8 mouse cellular contexts compared by ENCODE assay signal in genomic region chr2:49618829-49619718, GRCm38 (mm10). TPM values are rescaled to one million over a fixed set of nuclear protein-coding genes. Genes with fewer than 3 reads are reported as not detected.
DNase-seq lines count a peak whose midpoint lies in the region; ATAC-seq and TF ChIP-seq lines count a peak whose summit lies in the region.

Gene Kif5c (plus strand): TSS chr2:49619298.

- H3K4me2 ChIP-seq in forebrain, embryonic 16.5 days (ENCODE audit: low read length), result peak within 1 kb of the TSS; percentile 57
- peak within 1 kb of the TSS; percentile 67 for H3K4me2 ChIP-seq in liver, embryonic 15.5 days
- H3K4me2 ChIP-seq in neural tube, embryonic 12.5 days (replicated peaks), result peak within 1 kb of the TSS; percentile 66
- peak within 1 kb of the TSS; percentile 96 for H3K4me2 ChIP-seq in stomach, embryonic 16.5 days (ENCODE audit: low read depth, low read length)

- peaks cover 20% of the 10 kb centered on the region for H3K4me1 ChIP-seq in E14TG2a.4 (replicated peaks; ENCODE audit: low read depth, low read length)
- H3K4me1 ChIP-seq in forebrain, embryonic 16.5 days (replicated peaks; ENCODE audit: control insufficient read depth, insufficient read depth, low read length), result peaks cover 16% of the 10 kb centered on the region
- H3K4me1 ChIP-seq in liver, embryonic 15.5 days (replicated peaks), result peaks cover 9% of the 10 kb centered on the region
- peaks cover 12% of the 10 kb centered on the region; the same call in 1 of the 2 replicates for H3K4me1 ChIP-seq in neural tube, embryonic 12.5 days
- H3K4me1 ChIP-seq in stomach, embryonic 16.5 days (ENCODE audit: control insufficient read depth, insufficient read depth, low read length), result peaks cover 3% of the 10 kb centered on the region; the same call in 1 of the 2 replicates

- TF ChIP-seq CTCF in E14TG2a.4 (conservative IDR thresholded peaks at IDR 0.05; ENCODE audit: low read length), result no peak

- peak; percentile 98 to 99 for DNase-seq in cerebellum, adult 18-20 months
- DNase-seq in heart, postnatal 25 days (ENCODE audit: low spot score), result peak; percentile 52
- peak; percentile 29 for DNase-seq in large intestine, adult 2 months (ENCODE audit: low read depth, low spot score)

- peak; percentile 98 for ATAC-seq in forebrain, embryonic 16.5 days
- ATAC-seq in liver, embryonic 15.5 days (ENCODE audit: insufficient read depth), result no peak; the same call in 1 of the 2 replicates
- ATAC-seq in neural tube, embryonic 12.5 days (ENCODE audit: low FRiP score, low read depth), result peak; percentile 97
- peak; percentile 95 for ATAC-seq in stomach, embryonic 16.5 days (ENCODE audit: insufficient read depth, low FRiP score)

- H3K9ac ChIP-seq in forebrain, embryonic 16.5 days (replicated peaks; ENCODE audit: low read depth, low read length), result peak within 1 kb of the TSS; percentile 99
- no peak within 1 kb of the TSS for H3K9ac ChIP-seq in liver, embryonic 15.5 days
- peak within 1 kb of the TSS; percentile 88 for H3K9ac ChIP-seq in neural tube, embryonic 12.5 days
- peak within 1 kb of the TSS; percentile 59 for H3K9ac ChIP-seq in stomach, embryonic 16.5 days (ENCODE audit: low read length)

- H3K9me3 ChIP-seq in E14TG2a.4 (ENCODE audit: low read length), result no peaks in the 10 kb centered on the region
- no peaks in the 10 kb centered on the region for H3K9me3 ChIP-seq in forebrain, embryonic 16.5 days (ENCODE audit: control insufficient read depth, low read length)
- H3K9me3 ChIP-seq in liver, embryonic 15.5 days (replicated peaks), result no peaks in the 10 kb centered on the region
- no peaks in the 10 kb centered on the region for H3K9me3 ChIP-seq in neural tube, embryonic 12.5 days
- H3K9me3 ChIP-seq in stomach, embryonic 16.5 days (replicated peaks; ENCODE audit: control insufficient read depth, low read length), result no peaks in the 10 kb centered on the region

- H3K27ac ChIP-seq in forebrain, embryonic 16.5 days (ENCODE audit: low read length), result peak within 1 kb of the TSS; percentile 92
- H3K27ac ChIP-seq in liver, embryonic 15.5 days (replicated peaks), result no peak within 1 kb of the TSS
- peak within 1 kb of the TSS; percentile 67 for H3K27ac ChIP-seq in neural tube, embryonic 12.5 days
- no peak within 1 kb of the TSS for H3K27ac ChIP-seq in stomach, embryonic 16.5 days (ENCODE audit: low read length)

- intact Hi-C loops in heart, postnatal 25 days (cut with DNase I), result no loop called here

- peak within 1 kb of the TSS; percentile 97 for H3K4me3 ChIP-seq in E14TG2a.4 (replicated peaks; ENCODE audit: low read length)
- peak within 1 kb of the TSS; percentile 98 for H3K4me3 ChIP-seq in forebrain, embryonic 16.5 days (replicated peaks; ENCODE audit: low read length)
- H3K4me3 ChIP-seq in liver, embryonic 15.5 days (replicated peaks), result peak within 1 kb of the TSS; percentile 48
- peak within 1 kb of the TSS; percentile 87 for H3K4me3 ChIP-seq in neural tube, embryonic 12.5 days
- H3K4me3 ChIP-seq in stomach, embryonic 16.5 days (replicated peaks; ENCODE audit: low read length), result peak within 1 kb of the TSS; percentile 58

- no peaks in the 10 kb centered on the region for H3K36me3 ChIP-seq in E14TG2a.4 (ENCODE audit: insufficient read depth, low read length)
- peaks cover 5% of the 10 kb centered on the region; the same call in 1 of the 2 replicates for H3K36me3 ChIP-seq in forebrain, embryonic 16.5 days (ENCODE audit: control insufficient read depth, insufficient read depth)
- H3K36me3 ChIP-seq in liver, embryonic 15.5 days (replicated peaks), result no peaks in the 10 kb centered on the region
- H3K36me3 ChIP-seq in neural tube, embryonic 12.5 days, result peaks cover 9% of the 10 kb centered on the region
- no peaks in the 10 kb centered on the region for H3K36me3 ChIP-seq in stomach, embryonic 16.5 days (ENCODE audit: control insufficient read depth, insufficient read depth, low read length)

- H3K27me3 ChIP-seq in E14TG2a.4 (ENCODE audit: insufficient read depth, low read length), result peaks cover 23% of the 10 kb centered on the region
- H3K27me3 ChIP-seq in forebrain, embryonic 16.5 days (replicated peaks; ENCODE audit: control insufficient read depth, insufficient read depth, low read length), result no peaks in the 10 kb centered on the region
- peaks cover 39% of the 10 kb centered on the region for H3K27me3 ChIP-seq in liver, embryonic 15.5 days
- H3K27me3 ChIP-seq in neural tube, embryonic 12.5 days (replicated peaks), result no peaks in the 10 kb centered on the region
- peaks cover 14% of the 10 kb centered on the region for H3K27me3 ChIP-seq in stomach, embryonic 16.5 days (ENCODE audit: control insufficient read depth, insufficient read depth, low read length)

- 5% methylated on average over 54 of the region's 54 CpGs for WGBS in forebrain, embryonic 16.5 days
- 5% methylated on average over 54 of the region's 54 CpGs for WGBS in large intestine, adult 2 months
- 4% methylated on average over 54 of the region's 54 CpGs for WGBS in liver, embryonic 15.5 days (ENCODE audit: insufficient replicate concordance)
- WGBS in neural tube, embryonic 12.5 days, result 6% methylated on average over 54 of the region's 54 CpGs
- 6% methylated on average over 54 of the region's 54 CpGs for WGBS in stomach, embryonic 16.5 days

RNA-seq across cellular contexts. Expression of gene Kif5c, which starts in this region (rescaled TPM):
- polyA plus RNA-seq in forebrain, embryonic 16.5 days (2015; fragmentation: Nextera tagmentation; extraction: Ambion mirVana), result 173 and 180 TPM in 2 replicates
- total RNA-seq in heart, postnatal 25 days (2021), result 1 to 10 TPM; 1.0 to 1.3 TPM
- polyA plus RNA-seq in large intestine, adult 2 months (2012; rRNA removed), result 0.27 and 0.56 TPM in 2 replicates
- polyA plus RNA-seq in liver, embryonic 15.5 days (2015; fragmentation: Nextera tagmentation; extraction: Ambion mirVana), result 0.07 and 0.17 TPM in 2 replicates
- polyA plus RNA-seq in neural tube, embryonic 12.5 days (2016; fragmentation: Nextera tagmentation; extraction: Ambion mirVana), result 165 and 168 TPM in 2 replicates
- polyA plus RNA-seq in stomach, embryonic 16.5 days (2015; fragmentation: Nextera tagmentation; extraction: Ambion mirVana), result 4.8 and 5.9 TPM in 2 replicates

Comparison
In these comparisons a context has a peak if more than half of its experiments do, and no peak if none do; other contexts are left out.
1. RNA of gene Kif5c (polyA plus RNA-seq): 173 to 180 TPM in forebrain, embryonic 16.5 days and 165 to 168 TPM in neural tube, embryonic 12.5 days; 4.8 to 5.9 TPM in stomach, embryonic 16.5 days, 0.27 to 0.56 TPM in large intestine, adult 2 months and 0.07 to 0.17 TPM in liver, embryonic 15.5 days; every median in the first group is over 10 times any median in the second.
2. Peak in DNase-seq in large intestine, adult 2 months; RNA of the gene not detected or under 1 TPM.
3. H3K4me3 ChIP-seq: peak in every context shown above with its lines; median percentile 98 in forebrain, embryonic 16.5 days; 97 in E14TG2a.4; 87 in neural tube, embryonic 12.5 days; 58 in stomach, embryonic 16.5 days; 48 in liver, embryonic 15.5 days.
4. DNase-seq: peak in every context shown above with its lines; median percentile 98 in cerebellum, adult 18-20 months; 52 in heart, postnatal 25 days; 29 in large intestine, adult 2 months.
5. H3K27ac ChIP-seq: peak in forebrain, embryonic 16.5 days (single experiment) and neural tube, embryonic 12.5 days (single experiment); none in liver, embryonic 15.5 days (single experiment) and stomach, embryonic 16.5 days (single experiment).
6. Peak in every context shown above with its lines, with median percentiles within 50 percentile points of each other: H3K4me2 ChIP-seq.